Mouse (Mus musculus): ENCODE data around the gene Zmym6. TPM values are rescaled to one million over a fixed set of nuclear protein-coding genes. Genes with fewer than 3 reads are reported as not detected.
"Not testable (repeated sequence)": the region's sequence is repeated elsewhere in the genome, so short reads cannot be mapped to it uniquely, and the experiment has no call there.

Zmym6 gene
- total RNA-seq (2017), result 31.3 and 34.6 TPM in 2 replicates

DNA sequence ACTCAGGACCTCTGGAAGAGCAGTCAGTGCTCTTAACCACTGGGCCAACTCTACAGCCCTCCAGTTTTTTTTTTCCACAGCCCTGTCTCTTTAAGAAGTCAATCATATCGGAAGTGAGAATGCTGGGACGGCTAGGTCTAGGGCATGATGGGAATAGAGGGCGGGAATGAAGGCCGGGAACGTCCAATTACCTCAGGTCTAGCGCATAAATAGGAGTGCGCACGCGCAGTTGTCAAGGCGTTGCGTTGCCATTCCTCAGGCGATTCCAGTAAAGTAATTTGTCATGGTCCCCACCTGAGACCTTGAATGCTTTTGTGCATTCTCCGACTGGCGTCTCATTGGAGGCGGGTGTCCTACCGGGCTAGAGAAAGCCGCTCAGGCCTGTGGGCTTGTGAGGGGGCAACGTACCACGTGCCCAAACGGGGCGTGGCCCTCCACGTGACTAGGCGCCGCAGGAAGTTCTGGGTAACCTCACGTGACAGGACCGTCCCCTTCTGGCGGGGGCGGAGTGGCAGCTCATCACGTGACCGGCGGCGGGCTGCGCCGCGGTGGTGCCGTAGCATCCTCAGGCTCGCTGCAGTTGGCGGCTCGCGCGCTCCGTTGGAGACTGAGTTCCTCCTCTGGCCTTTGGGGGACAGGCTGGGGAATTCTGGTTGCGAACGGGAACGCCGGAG is at the start of gene Zmym6:
Zmym6 (plus strand) TSS at position 509 of the 674 bp plus-strand sequence.
- ATAC-seq (ENCODE audit: extremely low read depth, insufficient number of reproducible peaks, low FRiP score, poor library complexity, severe bottlenecking), result peak; percentile 82

DNA sequence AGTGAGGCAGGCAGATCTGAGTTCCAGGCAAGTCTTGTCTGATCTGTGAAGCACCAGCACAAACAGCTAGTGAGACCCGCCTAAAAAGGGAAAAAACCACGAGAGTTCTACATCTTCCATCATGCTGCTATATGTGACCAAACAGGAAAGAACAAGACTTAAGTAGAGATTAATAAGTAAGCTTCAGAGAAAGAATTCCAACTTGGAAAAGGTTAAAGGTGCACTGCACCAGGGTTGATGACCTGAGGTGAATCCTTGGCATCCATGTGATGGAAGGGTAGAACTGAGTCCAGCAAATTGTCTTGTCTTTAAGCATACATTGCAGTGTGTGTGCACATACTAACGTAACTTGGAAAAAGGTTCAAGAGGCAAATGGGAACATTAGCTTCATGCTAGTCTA is 40.0 kb upstream of the Zmym6 start:
- ATAC-seq (ENCODE audit: extremely low read depth, insufficient number of reproducible peaks, low FRiP score, poor library complexity, severe bottlenecking), result no peak

DNA sequence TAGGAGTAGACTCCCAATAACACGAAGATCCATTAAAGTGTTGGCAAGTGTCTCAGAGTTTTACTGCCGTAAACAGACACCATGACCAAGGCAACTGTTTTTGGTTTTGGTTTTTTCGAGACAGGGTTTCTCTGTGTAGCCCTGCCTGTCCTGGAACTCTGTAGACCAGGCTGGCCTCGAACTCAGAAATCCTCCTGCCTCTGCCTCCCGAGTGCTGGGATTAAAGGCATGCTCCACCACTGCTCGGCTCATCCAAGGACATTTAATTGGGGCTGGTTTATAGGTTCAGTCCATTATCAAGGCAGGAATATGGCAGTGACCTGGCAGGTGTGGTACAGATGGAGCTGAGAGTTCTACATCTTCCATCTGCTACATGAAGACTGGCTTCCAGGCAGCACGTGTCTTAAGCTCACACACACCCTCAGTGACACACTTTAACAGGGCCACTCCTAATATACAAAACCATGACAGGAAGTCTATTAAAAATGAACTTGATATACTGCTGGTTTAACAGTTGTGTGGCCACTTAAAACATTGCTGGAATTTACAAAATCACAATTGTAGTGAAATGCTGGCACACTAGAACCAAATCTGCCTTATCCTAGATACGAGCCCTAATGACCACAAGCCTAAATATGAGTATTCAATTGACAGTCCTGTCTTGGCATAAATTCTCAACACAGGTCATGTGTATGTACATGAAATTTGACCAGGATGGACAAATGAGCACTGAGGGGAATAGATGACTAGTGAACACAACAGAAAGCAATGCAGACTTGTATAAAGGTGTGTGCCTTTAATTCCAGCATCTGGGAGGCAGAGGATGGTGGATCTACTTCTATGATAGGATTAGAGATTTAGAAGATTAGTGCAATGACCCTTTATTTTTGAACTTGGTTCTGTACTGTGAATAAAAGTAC is 39.0 kb upstream of the Zmym6 start:
- ATAC-seq (ENCODE audit: extremely low read depth, insufficient number of reproducible peaks, low FRiP score, poor library complexity, severe bottlenecking), result no peak

DNA sequence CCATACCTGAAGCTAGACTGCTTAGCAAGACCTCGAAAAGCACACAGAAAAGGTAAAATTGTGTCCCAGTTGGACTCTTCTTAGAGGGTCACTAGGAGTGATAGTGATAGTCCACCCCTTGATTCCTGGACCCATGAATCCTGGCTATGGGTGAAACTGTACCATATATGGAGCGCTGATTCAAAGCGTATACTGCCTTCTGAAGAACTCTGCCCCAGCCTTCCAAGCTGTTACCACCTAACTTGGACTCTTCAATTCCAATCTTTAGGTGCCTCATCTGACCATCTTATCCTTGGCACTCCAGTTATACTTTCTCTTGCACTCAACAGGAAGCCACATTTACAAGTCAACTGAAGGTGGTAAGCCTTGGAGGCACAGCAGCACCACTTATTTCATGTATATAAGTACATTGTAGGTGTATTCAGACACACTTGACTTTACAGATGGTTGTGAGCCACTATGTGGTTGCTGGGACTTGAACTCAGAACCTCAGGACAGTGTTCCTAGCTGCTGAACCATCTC is 38.3 kb upstream of the Zmym6 start:
- ATAC-seq (ENCODE audit: extremely low read depth, insufficient number of reproducible peaks, low FRiP score, poor library complexity, severe bottlenecking), result no peak

DNA sequence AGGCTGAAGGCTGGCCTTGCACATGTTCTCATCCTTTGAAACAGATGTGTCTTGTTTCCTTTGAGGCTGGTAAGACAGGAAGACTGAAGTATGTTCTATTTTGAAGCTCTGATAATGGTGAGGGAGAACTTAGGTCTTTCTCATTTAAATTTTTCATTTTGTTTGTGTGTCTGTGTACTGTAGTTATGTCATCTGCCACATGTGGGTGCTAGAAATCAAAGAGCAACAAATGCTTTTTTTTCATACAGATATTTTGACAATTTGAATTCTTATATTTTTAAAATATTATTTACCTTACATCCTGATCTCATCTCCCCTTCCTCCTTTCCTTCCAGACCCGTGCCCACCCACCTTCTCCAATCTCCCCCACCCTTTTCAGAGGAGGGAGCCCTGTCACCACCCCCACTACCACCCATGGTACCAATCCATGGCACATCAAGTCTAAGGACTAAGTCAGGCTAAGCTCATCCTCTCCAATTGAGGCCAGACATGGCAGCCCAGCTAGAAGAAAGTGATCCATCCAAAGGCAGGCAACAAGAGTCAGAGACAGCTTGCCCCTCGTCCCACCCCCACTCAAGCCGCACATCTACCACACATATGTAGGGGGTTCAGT is 37.2 kb upstream of the Zmym6 start:
- no peak for ATAC-seq (ENCODE audit: extremely low read depth, insufficient number of reproducible peaks, low FRiP score, poor library complexity, severe bottlenecking)

DNA sequence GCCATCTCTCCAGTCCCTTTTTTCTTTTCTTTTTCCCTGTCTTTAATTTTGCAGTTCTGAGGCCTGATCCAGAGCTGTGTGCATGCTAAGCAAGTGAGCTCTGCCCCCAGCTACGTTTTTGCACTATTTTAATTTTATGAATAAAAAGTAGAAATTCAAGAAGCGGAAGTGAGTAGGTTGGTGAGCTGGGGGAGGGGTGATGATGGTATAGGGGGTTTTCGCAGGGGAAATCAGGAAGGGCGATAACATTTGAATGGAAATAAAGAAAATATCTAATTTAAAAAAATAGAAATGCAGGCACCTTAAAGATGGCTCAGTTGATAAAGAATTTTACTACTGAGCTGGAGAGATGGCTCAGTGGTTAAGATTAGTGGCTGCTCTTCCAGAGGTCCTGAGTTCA is 33.6 kb upstream of the Zmym6 start:
- ATAC-seq (ENCODE audit: extremely low read depth, insufficient number of reproducible peaks, low FRiP score, poor library complexity, severe bottlenecking), result no peak

DNA sequence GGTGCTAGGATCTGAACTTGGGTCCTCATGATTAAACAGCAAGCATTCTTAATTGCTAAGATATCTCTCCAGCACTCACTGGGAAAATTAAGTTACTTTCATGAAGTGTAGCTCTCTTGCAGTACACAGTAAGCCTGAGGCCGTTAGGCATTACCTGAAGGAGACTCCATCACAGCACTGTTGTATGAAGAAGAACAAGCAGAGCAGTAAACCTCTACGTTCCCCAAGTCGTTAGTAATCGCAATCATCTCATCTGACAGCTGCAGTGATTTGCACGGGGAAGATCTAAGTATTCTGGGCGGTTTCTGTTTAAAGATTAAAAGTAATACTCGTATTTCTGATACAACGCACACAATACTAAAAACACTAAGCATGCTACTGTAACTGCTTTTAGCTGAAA is 26.1 kb upstream of the Zmym6 start:
- no peak for ATAC-seq (ENCODE audit: extremely low read depth, insufficient number of reproducible peaks, low FRiP score, poor library complexity, severe bottlenecking)

DNA sequence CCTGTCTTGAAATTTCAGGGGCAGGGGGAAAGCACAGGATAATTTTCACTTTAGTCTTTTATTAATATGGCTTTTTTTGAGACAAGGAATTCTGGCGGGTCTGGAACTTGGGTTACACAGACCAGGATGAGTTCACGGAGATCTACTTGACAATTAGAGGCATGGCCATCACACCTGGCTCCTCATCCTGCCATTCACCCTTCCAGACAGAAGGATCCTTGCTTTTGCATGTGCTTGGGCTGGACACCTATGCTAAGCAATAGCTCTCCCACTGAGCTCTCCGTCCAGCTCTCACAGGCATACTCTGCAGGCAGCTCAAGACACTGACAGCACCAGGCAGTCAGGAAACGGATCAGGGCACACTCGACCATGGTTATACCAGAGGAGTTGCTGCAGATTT is 24.1 kb upstream of the Zmym6 start:
- ATAC-seq (ENCODE audit: extremely low read depth, insufficient number of reproducible peaks, low FRiP score, poor library complexity, severe bottlenecking), result no peak

DNA sequence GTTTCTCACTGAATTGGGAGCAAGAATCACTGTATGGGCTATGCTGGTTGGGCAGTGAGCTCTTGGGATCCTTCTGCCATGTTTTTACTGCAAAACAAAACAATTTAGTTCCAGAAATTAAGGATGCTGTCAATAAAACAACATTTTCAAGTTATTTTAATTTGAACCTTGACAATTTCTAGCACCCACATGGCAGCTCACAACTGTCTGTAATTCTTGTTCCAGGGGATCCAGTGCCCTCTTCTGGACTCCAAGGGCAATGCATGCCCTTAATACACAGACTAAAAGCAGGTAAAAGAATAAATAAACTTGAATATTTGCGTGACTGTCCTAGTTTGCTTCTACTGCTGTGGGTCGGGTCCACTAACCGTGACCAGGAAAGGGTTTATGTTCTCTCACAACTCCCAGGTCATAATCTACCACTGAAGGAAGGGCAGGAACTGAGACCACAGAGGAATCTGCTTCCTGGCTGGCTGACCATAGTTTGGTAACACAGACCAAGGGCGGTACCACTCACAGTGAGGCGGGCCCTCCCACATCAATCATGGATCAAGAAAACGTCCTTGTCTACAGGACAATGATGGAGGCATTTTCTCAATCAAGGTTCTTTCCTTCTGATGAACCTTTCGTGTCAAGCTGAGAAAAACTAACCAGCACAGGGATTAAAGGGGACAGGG is 22.5 kb upstream of the Zmym6 start:
- ATAC-seq (ENCODE audit: extremely low read depth, insufficient number of reproducible peaks, low FRiP score, poor library complexity, severe bottlenecking), result no peak

DNA sequence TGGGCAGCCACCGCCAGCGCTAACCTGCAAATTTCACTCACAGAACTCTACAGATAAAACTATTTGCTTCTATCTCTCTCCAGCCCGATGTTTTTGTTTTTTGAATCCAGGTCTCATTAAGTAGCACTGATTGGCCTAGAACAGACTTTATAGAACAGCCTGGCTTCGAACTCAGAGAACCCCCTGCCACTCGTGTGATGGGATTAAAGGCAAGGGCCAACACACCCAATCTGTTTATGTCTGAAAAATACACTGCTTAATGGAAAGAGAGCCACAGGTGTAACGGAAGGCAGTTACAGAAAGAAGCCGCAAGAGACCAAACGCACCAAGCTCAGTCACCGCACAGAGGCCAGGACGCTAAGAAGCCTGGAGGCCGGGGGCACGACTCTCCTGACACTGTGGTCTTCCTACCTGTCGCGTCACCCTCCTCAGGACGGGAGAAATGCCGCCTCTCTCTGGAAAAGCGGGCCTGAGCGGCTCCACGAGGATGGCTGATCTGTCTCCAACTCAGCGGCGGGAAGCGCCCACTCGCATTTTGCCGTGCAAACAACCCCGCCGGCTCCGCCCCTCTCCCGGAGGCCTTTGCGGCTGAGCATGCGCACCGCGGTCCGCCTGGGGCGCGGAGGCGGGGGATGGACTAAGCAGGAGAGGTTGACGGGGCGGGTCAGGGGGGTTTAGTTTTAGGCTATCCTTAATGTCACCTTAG is 16.4 kb upstream of the Zmym6 start, which contains the start of gene Zmym1:
Zmym1 (minus strand) TSS at position 568 of the 706 bp plus-strand sequence.
- ATAC-seq (ENCODE audit: extremely low read depth, insufficient number of reproducible peaks, low FRiP score, poor library complexity, severe bottlenecking), result peak; percentile 84

DNA sequence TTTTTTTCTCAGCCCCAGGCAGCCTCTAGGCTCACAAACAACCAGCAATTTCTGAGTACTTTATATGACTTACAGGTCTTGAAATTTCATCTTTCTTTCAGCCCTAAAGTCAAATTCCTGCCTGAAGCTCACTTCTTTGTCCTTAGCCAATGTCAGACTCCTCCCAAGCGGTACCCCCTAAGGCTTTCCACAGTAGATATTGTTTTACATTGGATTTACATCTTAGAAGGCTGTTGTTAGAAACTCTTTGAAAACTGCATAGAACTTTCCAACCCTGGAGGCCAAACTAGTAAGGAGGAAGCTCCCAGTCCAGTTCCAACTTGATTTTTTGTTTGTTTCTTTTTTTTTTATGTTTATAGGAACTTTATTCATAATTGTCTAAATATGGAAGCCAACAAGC is 13.1 kb upstream of the Zmym6 start:
- no peak for ATAC-seq (ENCODE audit: extremely low read depth, insufficient number of reproducible peaks, low FRiP score, poor library complexity, severe bottlenecking)

DNA sequence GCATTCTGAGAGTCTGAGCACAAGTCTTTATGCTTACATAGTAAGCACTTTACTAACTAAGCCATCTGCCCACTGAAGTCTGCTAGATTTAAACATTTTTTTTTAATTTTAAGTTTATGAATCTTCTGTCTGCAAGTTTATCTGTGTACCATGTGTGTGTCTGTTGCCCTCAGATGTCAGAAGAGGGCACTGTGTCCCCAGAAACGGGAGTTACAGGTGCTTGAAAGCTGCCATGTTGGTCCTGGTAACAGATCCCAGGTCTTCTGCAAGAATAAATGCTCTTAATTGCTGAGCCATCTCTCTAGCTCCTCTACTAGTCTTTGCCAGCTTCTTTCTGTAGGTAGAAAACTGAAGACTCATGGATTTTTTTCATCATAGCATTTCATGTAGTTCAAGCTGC is 2.3 kb upstream of the Zmym6 start:
- no peak for ATAC-seq (ENCODE audit: extremely low read depth, insufficient number of reproducible peaks, low FRiP score, poor library complexity, severe bottlenecking)

DNA sequence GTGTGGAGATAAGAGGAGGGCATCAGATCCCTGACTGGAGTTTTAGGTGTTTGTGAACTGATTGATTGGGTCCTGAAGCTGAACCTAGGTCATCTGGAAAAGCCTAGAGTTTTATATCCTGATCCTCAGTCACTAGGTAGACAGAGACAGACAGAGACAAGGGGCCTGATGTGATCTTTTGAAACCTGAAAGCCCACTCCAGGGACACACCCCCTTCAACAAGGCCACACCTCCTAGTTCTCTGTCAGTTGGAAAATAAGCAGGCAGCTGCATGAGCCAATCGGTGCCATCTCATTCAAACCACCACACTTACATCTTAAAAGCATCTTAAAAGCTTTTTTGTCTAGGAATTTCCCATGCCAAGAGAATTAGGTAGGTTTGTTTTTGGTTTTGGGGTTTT is 3.6 kb downstream of the Zmym6 start:
- no peak for ATAC-seq (ENCODE audit: extremely low read depth, insufficient number of reproducible peaks, low FRiP score, poor library complexity, severe bottlenecking)

DNA sequence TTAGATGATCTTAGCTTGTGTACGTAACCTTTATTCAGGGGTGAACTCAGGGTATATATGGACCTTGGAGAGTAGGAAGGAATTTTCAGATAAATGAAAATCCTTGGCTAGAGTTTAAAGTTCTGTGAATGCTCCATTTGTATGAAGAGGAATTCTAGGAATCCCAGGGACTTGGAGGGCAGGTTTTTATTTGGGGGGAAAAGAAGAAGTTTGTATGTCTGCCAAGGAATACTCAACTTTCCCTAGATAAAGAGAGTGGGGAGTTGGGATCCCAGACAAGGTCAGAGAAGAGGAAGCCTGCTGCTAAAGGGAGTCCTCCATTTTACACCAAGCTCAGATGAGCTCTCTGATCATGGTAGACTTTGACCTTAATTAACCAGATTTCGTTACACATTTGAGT is 5.9 kb downstream of the Zmym6 start:
- no peak for ATAC-seq (ENCODE audit: extremely low read depth, insufficient number of reproducible peaks, low FRiP score, poor library complexity, severe bottlenecking)

DNA sequence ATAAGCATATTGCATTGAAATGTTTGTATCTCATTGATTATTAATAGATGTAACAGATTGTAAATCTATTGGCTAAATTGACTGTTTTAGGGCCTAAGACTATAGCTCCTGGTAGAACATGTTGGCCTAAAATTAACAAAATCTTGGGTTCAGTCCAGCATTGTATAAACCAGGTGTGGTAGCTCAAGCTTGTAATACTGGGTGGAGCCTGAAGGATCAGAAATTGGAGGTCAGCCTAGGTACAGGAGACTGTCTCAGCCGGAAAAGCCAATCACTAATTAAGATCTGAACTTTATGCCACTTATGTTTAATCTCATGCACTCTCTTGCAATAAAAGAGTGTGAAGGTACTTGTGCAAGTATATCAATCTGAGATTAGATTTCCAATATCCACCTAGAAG is 8.6 kb downstream of the Zmym6 start:
- no peak for ATAC-seq (ENCODE audit: extremely low read depth, insufficient number of reproducible peaks, low FRiP score, poor library complexity, severe bottlenecking)

DNA sequence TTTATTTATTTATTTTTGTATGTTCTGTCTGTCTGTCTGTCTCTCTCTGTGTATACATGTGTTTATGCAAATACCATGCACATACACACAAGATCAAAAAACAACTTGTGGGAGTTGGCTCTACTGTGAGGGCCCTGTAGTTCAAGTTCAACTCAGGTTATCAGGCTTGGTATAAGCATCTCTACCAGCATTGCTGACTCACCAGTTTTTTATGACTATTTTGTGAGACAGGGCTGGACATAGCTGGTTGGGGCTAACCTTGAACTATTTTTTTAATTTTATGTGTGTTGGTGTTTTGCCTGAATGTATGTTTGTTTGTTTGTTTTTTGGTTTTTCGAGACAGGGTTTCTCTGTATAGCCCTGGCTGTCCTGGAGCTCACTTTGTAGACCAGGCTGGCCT is 14.0 kb downstream of the Zmym6 start:
- ATAC-seq (ENCODE audit: extremely low read depth, insufficient number of reproducible peaks, low FRiP score, poor library complexity, severe bottlenecking), result no peak

DNA sequence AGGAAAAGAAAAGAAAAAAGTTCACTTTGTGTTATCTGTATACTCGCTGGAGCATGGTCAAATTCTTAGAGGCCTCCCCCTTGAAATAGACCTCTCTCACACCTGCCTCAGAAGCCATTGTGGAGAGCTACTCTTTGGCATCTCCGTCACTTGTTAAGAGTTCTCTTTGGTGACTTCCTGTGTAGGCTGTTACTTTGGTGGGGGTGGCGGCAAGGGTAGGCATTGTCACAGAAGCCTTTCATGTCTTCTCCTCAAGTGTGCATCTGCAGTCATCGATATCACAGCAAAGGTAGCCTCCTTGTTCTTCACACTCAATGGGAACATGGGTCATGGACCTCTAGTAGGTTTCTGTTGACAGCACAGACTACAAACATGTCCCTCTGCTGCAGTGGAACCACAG is 17.9 kb downstream of the Zmym6 start:
- ATAC-seq (ENCODE audit: extremely low read depth, insufficient number of reproducible peaks, low FRiP score, poor library complexity, severe bottlenecking), result no peak

DNA sequence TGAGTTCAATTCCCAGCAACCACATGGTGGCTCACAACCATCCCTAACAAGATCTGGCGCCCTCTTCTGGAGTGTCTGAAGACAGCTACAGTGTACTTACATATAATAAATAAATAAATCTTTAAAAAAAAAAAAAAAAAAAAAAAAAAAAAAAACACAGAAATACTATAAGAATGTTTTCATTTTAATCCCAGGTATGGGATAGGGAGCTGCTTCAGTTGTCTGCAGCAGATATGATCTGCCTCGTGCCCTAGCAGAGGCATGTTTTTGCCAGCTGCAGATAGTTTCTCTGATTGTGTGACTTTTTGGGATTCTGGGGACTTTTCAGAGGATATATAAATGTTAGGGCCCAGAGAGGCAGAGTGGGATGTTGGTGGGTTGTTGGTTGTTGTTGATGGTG is 22.4 kb downstream of the Zmym6 start:
- ATAC-seq (ENCODE audit: extremely low read depth, insufficient number of reproducible peaks, low FRiP score, poor library complexity, severe bottlenecking), result not testable (repeated sequence)

DNA sequence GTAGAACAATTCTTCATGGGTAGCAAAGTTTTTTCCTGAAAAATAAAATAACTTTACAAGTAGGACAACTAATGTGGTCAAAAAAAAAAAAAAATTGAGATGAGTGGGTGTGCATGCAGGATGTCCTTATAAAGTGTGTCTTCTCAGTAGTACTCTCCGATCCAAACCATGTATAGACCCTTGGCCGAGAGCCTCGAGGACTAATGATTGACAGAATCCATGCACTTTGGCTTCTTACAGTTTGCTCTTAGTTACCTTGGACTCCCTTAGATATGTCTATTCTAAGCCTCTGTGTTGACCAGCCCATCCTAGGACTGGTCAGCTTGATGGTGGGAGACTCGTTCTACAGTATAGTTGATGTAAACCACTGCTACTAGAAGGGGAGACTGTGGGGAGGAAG is 30.4 kb downstream of the Zmym6 start:
- no peak for ATAC-seq (ENCODE audit: extremely low read depth, insufficient number of reproducible peaks, low FRiP score, poor library complexity, severe bottlenecking)
